Mouse (Mus musculus) ES-Bruce4 (cell line): ENCODE results near the gene Gria1. TPM values are rescaled to one million over a fixed set of nuclear protein-coding genes. Genes with fewer than 3 reads are reported as not detected.

ENCODE experiments used
- H3K27ac ChIP-seq: 2 replicates; pipeline ENCODE4 v1.5.1; 2012; ENCODE audit warnings: low read length, inconsistent platforms; ENCODE audit not compliant: insufficient read depth
- H3K27me3 ChIP-seq: 2 replicates; pipeline ENCODE4 v1.6.1; 2012; ENCODE audit warnings: mild to moderate bottlenecking, low read length, inconsistent platforms; ENCODE audit not compliant: control insufficient read depth, poor library complexity, insufficient read depth, severe bottlenecking
- H3K36me3 ChIP-seq: 2 replicates; pipeline ENCODE4 v1.6.1; 2012; ENCODE audit warnings: inconsistent platforms, mild to moderate bottlenecking, low read length, moderate library complexity; ENCODE audit not compliant: control insufficient read depth, poor library complexity, insufficient read depth, severe bottlenecking
- H3K4me1 ChIP-seq: one replicate; pipeline ENCODE4 v1.8.1; 2011; ENCODE audit warnings: low read length; ENCODE audit not compliant: control insufficient read depth, insufficient read depth
- H3K4me3 ChIP-seq: 2 replicates; pipeline ENCODE4 v1.5.1; 2011; ENCODE audit warnings: low read depth, mild to moderate bottlenecking, low read length
- H3K9ac ChIP-seq: 2 replicates; pipeline ENCODE4 v1.6.1; 2012; ENCODE audit warnings: low read depth, mild to moderate bottlenecking, inconsistent platforms; ENCODE audit not compliant: poor library complexity, severe bottlenecking
- H3K9me3 ChIP-seq: replicated peaks from 2 replicates; pipeline ENCODE4 v1.6.1; 2012; ENCODE audit warnings: mild to moderate bottlenecking, low read length, inconsistent platforms; ENCODE audit not compliant: control insufficient read depth, poor library complexity, insufficient read depth, severe bottlenecking
- CTCF ChIP-seq: IDR thresholded peaks from one replicate; pipeline ENCODE4 v1.8.1; 2011; ENCODE audit warnings: low read depth, low read length
- EP300 ChIP-seq: IDR thresholded peaks from 2 replicates; pipeline ENCODE4 v1.6.1; 2011; ENCODE audit warnings: low read depth, low read length; ENCODE audit not compliant: insufficient read depth
- POLR2A ChIP-seq: IDR thresholded peaks from one replicate; pipeline ENCODE4 v1.8.1; 2011; ENCODE audit warnings: low read length; ENCODE audit not compliant: insufficient read depth
- polyA plus RNA-seq: library from polyadenylated mRNA; stranded (reverse); fragments of >200 nt; gene quantifications from 2 replicates; pipeline ENCODE4 v1.2.4, GENCODE M21; 2011; ENCODE audit warnings: low read depth; ENCODE audit not compliant: missing spikeins, insufficient read depth, insufficient read length

Gene Gria1
- polyA plus RNA-seq, 1 experiment, result not detected

GRCm38 (mm10) chr11:57286119-57286518 lies 274.9 kb downstream of the Gria1 start:
- no peak for TF ChIP-seq POLR2A
- TF ChIP-seq CTCF, result no peak
- no peak for TF ChIP-seq EP300
- no peaks in the 10 kb centered on the region for H3K36me3 ChIP-seq
- H3K4me1 ChIP-seq, result no peaks in the 10 kb centered on the region
- no peak overlapping the region for H3K27ac ChIP-seq
- no peaks in the 10 kb centered on the region for H3K9me3 ChIP-seq
- H3K4me3 ChIP-seq, result no peak overlapping the region
- no peak overlapping the region for H3K9ac ChIP-seq
- peaks cover 1% of the 10 kb centered on the region for H3K27me3 ChIP-seq

GRCm38 (mm10) chr11:57297376-57297775 lies 286.2 kb downstream of the Gria1 start:
- Histone ChIP-seq H3K9ac (no peak overlapping the region), H3K4me3 (no peak overlapping the region), H3K4me1 (no peaks in the 10 kb centered on the region), H3K9me3 (no peaks in the 10 kb centered on the region), H3K36me3 (no peaks in the 10 kb centered on the region), H3K27me3 (no peaks in the 10 kb centered on the region), H3K27ac (no peak overlapping the region)
- TF ChIP-seq POLR2A (no peak), EP300 (no peak), CTCF (no peak)

- no peaks in the 10 kb centered on the region for H3K36me3 ChIP-seq
- no peak overlapping the region for H3K27ac ChIP-seq
- no peaks in the 10 kb centered on the region for H3K4me1 ChIP-seq
- TF ChIP-seq EP300, result no peak
- no peak for TF ChIP-seq POLR2A
- TF ChIP-seq CTCF, result no peak
- H3K9me3 ChIP-seq, result no peaks in the 10 kb centered on the region
- no peak overlapping the region for H3K9ac ChIP-seq
- H3K27me3 ChIP-seq, result no peaks in the 10 kb centered on the region
- no peak overlapping the region for H3K4me3 ChIP-seq
These were observed 287.1 kb downstream of the Gria1 start for GRCm38 (mm10) chr11:57298263-57298662.

GRCm38 (mm10) chr11:57298665-57299064 lies 287.5 kb downstream of the Gria1 start:
- Histone ChIP-seq H3K27ac (no peak overlapping the region), H3K9ac (no peak overlapping the region), H3K36me3 (no peaks in the 10 kb centered on the region), H3K4me3 (no peak overlapping the region), H3K9me3 (no peaks in the 10 kb centered on the region), H3K27me3 (no peaks in the 10 kb centered on the region), H3K4me1 (no peaks in the 10 kb centered on the region)
- TF ChIP-seq POLR2A (no peak), CTCF (no peak), EP300 (no peak)

GRCm38 (mm10) chr11:57303602-57304001 lies 292.4 kb downstream of the Gria1 start:
- Histone ChIP-seq H3K4me1 (no peaks in the 10 kb centered on the region), H3K9me3 (no peaks in the 10 kb centered on the region), H3K27ac (no peak overlapping the region), H3K27me3 (no peaks in the 10 kb centered on the region; the same call in 1 of the 2 replicates), H3K4me3 (no peak overlapping the region), H3K9ac (no peak overlapping the region), H3K36me3 (no peaks in the 10 kb centered on the region)
- no peak for TF ChIP-seq POLR2A
- TF ChIP-seq CTCF, result peak; percentile 8

- no peaks in the 10 kb centered on the region for H3K36me3 ChIP-seq
- H3K27me3 ChIP-seq, result no peaks in the 10 kb centered on the region; the same call in 1 of the 2 replicates
- no peaks in the 10 kb centered on the region for H3K4me1 ChIP-seq
- H3K27ac ChIP-seq, result no peak overlapping the region
- H3K9ac ChIP-seq, result no peak overlapping the region
- TF ChIP-seq EP300 (no peak), CTCF (no peak), POLR2A (no peak)
- H3K9me3 ChIP-seq, result no peaks in the 10 kb centered on the region
- H3K4me3 ChIP-seq, result no peak overlapping the region
These were observed 294.9 kb downstream of the Gria1 start for GRCm38 (mm10) chr11:57306116-57306515.
